Mouse (Mus musculus) left cerebral cortex, adult 11 months (tissue): ENCODE measurements at regions not wholly inside any gene's neighbourhood (a gene's known extent, or its start where the extent isn't known, plus 50 kb on each side); places are given as distances from the start of the nearest gene placed in this dataset.

ENCODE experiments used
- DNase-seq: peaks from one replicate; pipeline ENCODE4 v3.0.0; 2022; ENCODE audit warnings: low spot score

- DNase-seq: no peak
These were observed 65.3 kb upstream of the Parp11 start for GRCm38 (mm10) chr6:127381148-127381888.

- no peak for DNase-seq
These were observed 55.2 kb upstream of the Parp11 start for GRCm38 (mm10) chr6:127391258-127392011.

DNA sequence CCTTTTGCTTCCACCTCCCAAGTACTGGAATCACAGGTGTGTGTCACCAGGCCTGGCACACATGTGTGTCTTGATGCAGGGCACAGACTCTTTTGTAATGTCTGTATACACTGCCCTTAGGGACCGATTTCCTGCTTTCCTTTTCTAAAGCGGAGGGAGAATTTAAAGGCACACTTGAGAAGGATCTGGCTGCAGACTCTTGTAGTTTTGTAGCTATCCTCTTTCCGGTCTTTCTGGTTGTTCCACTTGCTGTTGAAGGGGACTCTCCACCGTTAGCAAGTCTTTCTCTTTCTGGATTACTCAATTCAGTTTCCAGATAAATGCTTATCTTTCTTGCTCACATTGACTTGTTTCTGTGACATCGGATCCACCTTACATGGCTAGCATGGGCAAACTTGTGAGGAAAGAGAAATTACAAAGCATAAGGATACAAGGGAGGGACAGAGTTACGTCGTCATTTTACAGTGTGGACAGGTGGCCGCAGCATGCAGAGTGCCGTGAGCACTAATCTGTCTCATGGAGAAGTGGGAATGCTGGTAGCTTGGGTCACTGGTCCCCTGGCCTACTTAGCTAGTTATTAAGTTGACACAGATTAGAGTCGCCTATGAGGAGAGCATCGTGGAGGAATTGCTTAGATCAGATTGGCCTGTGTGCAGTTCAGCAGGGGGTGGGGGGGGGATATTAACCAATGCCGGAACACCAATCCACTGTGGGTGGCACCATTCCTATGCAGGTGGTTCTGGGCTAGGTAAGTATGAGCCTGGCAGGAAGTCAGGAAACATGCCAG lies 54.4 kb upstream of the Parp11 start:
- DNase-seq: no peak

DNA sequence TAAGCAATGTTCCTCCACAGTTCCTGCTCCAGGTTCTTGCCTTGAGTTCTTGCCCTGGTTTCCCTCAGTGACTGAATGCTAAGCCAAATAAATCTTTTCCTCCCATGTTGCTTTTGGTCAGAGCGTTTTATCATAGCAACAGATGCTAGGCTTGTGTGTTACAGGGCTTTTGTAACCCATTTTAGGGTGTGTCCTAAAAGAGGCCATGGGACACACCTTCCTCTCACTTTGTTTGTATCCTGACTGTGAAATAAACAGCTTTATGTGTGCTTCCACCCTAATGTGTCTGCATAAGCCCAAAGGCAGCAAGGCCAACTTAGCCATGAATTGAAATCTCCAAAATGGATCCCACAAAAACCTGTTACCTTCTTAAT lies 53.9 kb upstream of the Parp11 start:
- no peak for DNase-seq

GRCm38 (mm10) chr6:127393907-127394600 lies 52.6 kb upstream of the Parp11 start:
- no peak for DNase-seq
